Mouse (Mus musculus) fat pad, adult 2 months (tissue): ENCODE data around the gene Bbx.
A peak's percentile ranks its signal among the peaks of the same experiment; 100 is the strongest.

ENCODE experiments used
- DNase-seq: peaks from one replicate; pipeline ENCODE4 v3.0.0-alpha.2; 2011; ENCODE audit warnings: low read depth, low spot score; ENCODE audit errors: extremely low read depth

Gene Bbx

DNA sequence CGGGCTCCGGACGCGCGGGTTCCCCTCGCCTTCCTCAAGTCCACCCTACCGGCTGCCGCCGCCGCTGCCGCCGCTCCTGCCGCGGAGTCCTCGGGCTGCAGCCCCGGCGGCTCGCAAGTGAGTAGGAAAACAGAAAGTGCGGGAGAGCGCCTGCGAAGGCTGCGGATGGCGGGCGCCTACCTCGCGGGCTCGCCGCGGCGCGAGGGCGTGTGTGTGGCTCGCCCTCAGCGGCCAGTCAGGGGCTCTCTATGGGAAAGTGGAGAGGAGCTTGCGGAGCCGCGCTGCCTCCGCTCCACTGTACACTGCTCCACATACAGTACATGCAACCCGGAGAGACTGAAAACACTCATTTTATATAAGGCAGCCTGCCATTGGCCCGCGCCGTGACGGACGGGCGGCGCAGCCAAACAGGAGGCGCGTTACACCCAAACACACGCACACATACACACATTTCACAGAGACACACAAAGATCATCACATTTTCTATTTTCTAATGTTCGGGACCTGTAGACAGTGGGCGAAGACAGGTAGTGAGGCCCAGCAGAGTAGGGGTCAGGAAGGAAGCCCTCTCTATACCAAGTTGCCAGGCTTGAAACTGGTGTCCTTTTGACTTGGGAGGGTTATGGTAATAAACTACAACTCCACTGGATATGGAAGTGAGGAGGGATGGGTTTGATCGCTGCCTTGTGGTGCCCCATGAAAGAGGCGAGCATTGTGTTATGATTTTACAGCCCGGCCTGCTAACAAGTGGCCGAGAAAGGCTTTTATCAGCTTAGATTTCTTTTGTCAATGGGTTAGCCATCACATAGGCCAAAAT is at the start of gene Bbx:
TSS of gene Bbx (minus strand) at position 329 of the 817 bp plus-strand sequence.
- DNase-seq: peak; percentile 57

DNA sequence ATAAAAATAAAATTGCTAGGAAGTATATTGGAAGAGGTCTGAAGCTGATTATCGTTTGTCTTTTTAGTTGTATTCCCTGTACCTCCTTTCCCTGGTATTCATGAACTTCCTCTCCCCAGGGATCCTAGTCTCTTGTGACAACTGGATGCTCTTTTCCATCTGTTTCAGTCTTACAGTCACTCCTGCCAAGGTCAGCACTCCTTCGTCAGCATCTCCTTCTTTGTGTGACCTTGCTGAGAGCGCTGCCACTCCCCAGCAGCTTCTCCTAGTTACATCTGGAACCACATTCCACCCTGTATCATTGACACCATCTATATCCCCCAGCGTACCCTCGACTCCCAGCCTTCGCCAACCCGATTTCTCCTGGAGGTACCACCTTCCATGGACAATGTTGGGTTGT is 49.7 kb upstream of the Bbx start:
- DNase-seq: no peak

DNA sequence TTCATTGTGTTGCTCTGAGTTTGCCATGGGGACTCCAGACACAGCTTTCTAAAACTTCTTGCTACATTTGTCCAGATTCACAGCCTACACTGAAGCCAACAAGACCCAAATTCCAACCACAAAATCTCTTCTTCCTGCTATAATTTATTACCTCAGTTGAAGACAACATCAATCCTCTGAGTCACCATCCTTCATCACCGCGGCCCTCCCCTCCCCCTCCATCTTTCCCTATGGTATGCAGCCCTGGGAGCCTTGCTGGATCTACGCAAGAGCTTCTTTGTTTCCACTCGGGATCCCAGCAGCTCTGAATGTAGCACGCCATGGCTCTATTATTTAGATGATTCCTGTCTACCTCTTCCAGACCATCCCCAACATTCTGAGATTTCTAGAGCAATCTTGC is 49.2 kb upstream of the Bbx start:
- DNase-seq: no peak

DNA sequence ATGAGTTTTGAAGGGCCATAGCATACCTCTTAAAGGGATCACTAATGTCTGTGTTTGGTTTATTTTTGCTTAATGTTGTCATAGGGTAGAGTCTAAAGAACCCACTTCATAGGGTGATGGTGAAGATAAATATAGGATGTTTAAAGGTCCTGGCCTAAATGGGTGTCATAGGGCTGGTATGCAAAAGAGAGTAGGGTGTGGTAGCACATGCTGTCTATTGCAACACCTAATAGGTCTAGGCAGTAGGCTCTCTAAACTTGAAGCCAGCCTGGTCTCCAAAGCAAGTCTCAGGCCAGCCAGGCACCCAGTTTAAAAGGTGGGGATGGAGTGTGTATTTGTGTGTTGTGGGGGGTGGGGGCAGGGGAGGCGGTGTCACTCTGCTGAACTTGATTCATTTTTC is 46.5 kb upstream of the Bbx start:
- no peak for DNase-seq

DNA sequence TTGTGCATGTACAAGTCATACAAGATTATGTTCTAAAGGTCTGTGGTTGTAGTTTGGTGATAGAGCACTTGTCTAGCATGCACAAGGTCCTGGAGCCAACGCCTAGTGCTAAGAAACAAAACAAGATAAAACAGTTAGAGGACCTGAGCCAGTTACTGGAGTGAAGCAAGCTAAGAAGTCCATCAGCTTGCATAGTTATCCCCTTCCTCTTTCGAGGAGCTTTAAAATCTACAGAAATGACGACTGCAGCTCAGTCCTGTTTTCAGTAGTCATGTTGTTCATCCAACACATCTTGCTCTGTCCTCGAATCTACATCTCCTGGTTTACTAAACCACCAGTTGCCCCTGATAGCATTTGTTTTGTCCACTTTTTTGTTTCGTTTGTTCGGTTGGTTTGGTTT is 45.4 kb upstream of the Bbx start:
- DNase-seq: no peak

DNA sequence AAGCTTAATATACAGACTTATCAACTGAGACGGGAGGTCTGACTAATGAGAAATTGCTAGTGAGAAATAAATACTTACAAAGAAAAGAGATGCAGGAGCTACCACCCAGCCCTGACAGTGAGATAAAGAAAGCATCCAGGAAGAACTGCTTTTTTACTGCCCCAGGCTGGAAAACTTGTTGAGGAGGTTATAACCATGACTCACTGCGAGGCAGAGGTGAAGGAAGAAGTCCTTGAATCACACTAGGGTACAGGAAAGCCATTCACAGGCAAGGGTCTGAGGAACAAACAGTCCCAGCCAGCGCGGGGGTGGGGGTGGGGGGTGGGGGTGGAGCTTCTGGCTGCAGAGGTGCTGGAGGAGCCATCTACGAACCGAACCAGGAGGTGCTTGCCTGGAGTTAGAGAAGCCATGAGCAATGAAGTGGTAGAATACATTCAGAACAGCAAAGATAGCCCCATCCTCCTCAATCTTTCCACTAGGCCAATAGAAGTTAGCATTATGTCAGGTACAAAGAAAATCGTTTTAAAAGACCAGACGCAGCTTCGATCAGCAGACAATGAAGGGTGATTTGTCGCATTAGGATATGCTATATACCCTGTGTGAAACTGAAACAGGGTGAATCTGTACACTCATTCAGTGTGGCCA is 30.2 kb upstream of the Bbx start:
- peak; percentile 1 for DNase-seq

DNA sequence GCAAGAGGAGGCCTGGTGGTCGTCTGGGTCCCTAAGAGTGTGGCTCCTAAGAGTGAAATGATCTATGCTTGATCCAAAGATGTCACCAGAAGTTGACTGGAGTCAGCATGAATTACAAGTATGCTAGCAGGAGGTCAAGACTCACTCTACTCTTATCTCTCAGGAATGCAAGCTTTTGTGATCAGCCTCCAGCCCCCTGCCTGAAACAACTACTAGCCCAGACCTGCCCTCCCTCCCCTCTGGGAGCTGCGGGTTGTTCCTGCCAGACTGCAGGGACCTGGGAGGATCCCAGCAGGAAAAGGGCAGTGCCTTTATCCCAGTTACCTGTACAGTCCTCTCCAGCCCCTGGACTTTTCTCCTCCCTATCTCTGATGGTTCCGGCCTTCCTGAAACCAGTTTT is 27.0 kb upstream of the Bbx start:
- no peak for DNase-seq

DNA sequence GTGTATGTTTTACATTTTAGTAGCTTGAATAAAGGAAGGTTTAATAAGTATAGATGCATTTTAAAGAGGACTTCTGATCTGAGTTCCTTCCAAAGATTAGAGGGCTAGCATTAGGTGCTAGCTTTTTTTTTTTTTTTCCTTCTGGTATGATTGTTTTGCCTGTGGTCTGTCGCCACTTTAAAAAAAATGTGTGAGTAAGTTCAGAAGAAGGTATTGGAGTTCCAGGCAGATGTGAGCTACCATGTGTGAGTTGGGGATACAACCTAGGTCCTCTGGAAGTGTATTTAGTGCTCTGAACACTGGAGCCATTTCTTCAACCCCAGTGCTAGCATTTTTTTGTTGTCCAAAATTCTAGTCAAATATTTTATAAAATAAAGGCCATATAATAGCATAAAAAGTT is 23.9 kb upstream of the Bbx start:
- no peak for DNase-seq

DNA sequence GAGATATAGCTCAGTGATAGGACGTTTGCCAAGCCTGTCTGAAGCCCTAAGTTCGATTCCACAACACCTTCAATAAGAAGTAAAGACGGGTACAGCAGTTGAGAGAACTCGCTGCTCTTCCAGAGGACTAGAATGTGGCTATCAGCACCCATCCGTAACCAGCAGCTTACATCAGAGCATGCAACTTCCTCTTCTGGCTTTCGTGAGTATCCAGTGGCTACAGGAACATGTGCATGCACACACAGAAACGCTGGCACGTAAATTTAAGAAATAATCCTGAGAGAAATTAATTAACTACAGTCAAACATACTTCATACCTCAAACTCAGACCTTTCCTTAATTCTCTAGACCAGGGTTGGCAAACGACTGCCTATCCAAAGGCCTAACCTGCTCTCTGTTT is 16.9 kb upstream of the Bbx start:
- DNase-seq: no peak

DNA sequence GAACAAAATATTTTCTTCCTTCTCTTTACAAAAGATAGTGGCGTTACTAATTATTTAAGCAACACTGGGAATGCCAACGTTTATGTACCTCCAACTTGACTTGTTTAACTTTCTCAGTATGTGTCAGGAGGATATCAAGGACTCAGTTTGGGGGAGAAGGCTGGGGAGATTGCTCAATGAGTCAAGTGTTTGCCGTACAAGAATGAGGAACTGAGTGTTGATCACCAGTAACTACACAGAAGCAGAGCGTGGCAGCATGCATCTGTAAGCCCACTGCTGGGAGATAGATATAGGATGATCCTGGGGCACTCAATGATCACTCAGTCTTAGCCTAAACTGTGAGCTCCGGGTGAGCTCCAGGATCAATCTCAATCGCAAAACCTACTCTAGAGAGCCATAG is 12.8 kb upstream of the Bbx start:
- no peak for DNase-seq

DNA sequence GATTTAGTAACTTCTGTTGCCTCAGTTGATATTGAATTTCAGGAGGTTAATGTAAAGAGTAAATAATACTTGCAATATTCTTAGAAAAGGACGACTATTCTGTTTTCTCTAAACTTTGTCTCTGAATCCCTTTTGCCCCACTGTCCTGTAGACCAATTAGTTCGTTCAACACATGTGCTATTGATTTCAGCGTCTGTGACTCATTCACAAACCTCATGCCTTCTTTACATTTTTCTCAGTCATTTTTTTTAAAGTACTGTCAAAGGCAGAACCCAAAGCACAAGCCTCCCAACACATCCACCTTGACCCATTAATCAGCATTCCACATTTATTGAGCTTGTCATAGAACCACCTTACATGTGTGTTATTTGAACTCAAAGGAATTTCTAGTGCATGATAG is 6.6 kb upstream of the Bbx start:
- DNase-seq: no peak

DNA sequence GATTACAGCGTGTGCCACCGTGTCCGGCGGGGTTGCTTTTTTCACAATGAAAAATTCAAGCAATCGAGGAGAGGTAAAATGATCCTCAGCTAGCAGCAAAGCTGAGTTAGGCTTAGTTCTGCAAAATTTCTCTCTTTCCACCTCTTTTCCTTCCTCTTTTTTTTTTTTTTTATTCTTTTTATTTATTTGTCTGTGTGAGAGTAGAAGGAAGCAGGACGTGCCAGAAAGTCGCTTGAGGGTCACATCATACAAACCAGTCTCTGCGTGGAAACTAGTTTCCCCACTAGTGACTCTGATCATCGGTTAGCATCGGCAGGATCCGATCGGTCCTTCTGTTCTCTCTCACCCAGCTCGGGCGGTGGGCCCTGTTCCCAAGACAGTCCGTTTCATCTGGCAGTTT is 5.6 kb upstream of the Bbx start:
- DNase-seq: no peak

DNA sequence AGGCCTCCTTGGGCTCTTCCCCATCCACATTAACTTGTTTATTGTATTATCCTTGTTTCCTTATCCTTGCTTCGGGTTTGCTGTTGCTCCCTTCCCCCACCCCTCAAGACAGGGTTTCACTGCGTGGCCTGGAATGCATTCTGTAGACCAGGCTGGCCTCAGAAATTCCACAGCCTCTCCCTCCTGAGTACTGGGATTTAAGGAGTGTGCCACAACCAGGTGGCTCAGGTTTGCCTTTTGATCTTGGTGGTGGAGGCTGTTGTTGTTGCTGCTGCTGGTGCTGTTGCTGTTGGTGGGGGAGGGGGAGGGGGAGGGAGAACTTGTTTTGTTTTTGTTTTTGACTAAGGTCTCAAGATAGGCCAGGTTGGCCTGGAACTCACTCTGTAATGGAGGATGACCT is 5.1 kb upstream of the Bbx start:
- DNase-seq: no peak

DNA sequence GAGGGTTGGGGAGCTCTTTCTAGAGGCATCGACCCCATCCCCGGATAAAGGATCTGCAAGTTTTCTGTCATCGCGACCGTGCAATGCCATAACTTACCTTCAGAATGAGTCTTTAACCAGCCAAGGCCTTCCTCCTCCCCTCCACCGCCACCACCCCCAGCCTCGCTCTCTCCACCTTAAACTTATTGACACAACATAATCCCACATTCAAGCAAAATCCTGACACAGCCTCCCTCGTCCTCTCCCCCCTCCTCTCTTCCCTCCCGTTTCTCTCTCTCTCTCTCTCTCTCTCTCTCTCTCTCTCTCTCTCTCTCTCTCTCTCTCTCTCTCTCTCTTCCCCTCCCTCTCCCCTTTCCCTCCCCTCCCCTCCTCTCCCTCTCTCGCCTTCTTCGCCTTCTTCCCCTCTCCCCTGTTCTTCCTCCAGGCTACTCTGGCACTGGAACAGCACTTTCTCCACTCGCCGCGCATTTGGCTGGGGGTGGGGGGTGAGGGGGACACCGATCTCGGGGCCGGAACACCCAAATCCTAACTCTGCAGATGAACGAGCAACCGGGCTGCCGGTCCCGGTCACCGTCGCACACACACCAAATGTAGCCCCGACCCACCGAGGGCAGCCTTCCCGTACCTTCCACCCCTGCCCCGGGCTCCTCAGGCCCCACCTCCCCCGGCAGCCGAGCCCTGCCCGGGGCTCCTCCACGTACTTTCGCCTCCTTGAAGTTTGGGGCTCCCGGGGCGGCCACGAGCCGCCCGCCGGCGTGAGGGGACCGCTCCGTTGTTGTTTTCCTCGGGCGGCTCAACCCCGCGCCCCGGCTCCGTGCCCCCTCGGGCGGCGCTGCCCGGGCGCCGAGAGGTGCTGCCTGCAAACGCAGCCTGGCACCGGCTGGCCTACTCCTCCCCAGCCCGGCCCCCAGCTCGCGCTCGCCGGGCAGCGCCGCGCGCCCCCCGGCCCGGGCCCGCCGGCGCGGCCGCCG is 894 bp downstream of the Bbx start:
- DNase-seq: no peak

DNA sequence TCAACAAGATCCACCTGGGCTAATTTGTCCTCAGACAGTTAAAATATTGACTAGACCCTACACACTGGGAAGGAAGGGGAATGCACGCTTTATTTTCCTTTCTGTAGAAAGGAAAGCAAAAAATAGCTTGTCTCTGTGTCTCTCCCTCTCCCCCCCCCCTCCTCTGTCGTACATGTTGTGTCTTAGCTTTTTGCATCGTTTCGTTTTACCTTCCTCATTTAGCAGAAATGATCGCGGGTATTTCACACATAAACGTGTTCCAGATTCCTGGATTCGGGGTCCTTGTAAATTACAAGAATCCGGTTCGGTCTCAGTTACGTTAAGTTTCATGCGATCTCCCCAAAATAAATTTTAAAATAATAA is 1.7 kb downstream of the Bbx start:
- no peak for DNase-seq

DNA sequence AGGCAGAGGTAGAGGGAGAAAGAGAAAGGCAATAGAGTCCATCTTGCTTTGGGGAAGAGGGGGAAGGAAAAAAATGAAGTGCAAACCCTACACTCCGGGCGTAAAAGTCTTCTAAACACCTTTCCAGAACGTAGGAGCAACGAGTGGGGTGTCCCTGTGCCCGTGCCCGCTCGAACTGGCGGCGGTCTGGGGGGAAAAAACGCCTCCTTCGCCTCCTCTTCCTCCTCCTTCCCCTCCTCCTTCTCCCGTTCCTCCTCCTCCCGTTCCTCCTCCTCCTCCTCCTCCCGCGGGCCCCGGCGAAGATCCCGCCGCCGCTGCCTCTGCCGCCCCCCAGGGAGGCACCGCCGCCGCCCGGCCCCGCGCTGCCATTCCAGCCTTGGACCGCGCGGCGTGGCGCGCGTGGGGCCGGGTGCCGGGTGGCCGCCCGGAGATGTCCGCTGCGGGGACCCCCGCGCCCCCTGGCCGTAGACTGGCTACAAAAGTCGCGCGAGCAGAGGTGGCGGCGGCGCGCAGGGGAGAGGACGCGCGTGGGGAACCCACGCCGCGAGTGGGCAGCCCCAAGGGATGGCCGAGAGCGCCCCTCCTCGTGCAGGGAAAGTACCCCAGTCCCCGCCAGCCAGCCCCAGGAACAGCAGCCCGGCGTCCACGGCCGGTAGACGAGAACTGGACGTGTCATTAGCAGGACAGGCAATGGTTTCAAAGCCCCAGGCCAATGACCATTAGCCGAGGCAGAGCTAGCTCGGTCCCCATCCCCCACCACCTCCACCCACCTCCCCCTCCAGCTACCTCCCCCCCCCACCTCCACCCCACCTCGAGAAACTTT is 2.3 kb downstream of the Bbx start:
- DNase-seq: no peak

DNA sequence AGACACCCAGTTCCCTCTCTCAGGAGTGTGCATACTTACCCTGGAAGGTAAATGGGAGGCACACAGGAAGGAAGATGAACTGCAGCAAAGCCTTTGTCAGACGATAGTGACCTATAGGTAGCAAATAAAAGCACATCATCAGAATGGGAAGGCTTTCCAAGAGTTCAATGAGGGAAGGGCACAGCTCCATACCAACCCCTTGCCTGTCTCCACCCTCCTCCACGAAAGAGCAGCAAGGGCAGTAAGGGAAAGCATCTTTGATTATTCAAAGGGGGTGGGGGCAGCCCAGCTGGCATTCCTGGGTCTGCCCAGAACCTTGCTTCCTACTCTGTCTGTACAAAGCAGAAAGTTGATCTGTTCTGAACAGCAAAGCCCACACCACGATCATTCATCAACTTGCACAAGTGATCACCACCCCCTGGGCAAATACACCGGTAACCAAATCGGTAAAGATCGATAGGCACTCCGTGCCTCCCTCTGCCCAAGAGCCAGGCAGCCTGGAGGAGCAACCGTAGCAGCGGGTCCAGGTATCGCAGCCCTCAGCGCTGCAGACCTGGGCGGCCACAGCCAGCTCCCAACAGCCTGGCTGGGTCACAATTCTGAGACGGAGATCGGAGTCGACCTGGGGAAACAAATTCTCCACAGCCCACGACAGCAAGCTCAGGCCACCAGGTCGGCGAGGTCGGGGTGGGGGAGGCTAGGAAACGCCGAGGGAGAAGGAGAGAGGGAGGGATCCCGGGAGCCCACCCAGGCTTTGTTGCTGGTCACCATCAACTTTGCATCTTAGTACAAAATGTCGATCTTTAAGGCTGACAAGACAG is 3.1 kb downstream of the Bbx start:
- DNase-seq: no peak

DNA sequence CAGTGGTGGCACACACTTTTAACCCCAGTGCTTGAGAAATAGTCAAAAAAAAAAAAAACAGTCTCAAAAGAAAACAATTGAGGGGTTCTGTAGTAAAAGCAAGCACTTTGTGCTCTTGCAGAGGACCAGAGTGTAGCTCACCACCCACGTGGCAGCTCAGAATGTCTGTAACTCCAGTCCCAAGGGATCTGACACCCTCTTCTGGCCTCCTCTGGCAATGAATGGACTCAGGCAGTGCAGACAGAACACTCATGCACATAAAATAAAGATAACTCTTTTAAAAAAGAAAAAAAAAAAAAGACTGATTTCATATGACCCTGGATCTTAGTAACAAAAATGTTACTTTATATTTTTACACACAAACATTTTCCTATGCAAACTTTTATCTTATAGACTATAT is 12.1 kb downstream of the Bbx start:
- no peak for DNase-seq

DNA sequence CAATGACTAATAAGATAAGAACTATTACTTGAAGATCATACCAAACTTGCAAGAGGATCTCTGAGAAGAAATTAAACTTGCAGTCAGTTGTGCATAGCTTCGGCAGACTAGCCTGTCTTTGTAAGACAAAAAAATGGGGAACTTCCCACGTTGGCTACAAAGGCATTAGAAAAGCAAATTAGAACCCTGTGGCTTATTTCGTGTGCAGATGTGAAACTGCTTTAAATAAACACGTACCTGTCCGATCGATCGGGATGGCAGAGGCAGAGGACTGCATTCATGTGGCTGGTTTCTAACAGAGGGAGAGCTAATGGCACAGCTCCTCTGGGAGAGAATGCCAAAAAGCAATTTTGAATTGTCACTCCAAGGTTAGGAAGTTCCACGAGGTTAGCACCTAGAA is 16.8 kb downstream of the Bbx start:
- no peak for DNase-seq

DNA sequence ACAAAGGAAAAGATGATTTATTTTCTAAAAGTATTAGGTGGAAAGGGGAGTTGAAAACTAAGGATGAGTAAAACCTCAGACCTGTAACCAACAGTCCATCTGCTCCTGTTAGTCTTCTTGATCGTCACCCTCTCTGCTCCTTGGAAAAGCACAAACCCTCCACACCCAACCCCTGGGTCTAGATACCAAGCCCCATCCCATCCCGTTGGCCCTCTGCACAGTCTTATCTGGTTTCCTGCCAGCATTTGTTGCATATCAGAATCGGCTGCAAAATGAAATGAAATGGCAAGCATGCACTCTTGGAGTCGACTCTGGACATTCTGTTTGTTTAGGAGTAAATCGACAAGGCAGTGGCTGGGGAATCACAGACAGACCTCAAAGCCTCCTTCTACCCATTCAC is 29.3 kb downstream of the Bbx start:
- DNase-seq: no peak
